Mouse (Mus musculus) lung, embryonic 14.5 days (tissue): ENCODE data around the gene Slc35f3. TPM values are rescaled to one million over a fixed set of nuclear protein-coding genes. Genes with fewer than 3 reads are reported as not detected.

Experiments used
- ATAC-seq: fragments of 200-750 bp; cut with Nextera tagmentation; 2 replicates; pipeline ENCODE4 v1.8.0; 2017; ENCODE audit warnings: mild to moderate bottlenecking, moderate TSS enrichment, moderate library complexity; ENCODE audit not compliant: insufficient read depth
- DNase-seq: peaks from one replicate; pipeline ENCODE4 v3.0.0-alpha.2; 2015
- H3K27ac ChIP-seq: fragments of 300-500 bp; sonication (generic); 2 replicates; pipeline ENCODE4 v1.5.1; 2014; ENCODE audit warnings: low read depth, mild to moderate bottlenecking, moderate library complexity
- H3K27me3 ChIP-seq: fragments of 300-500 bp; sonication (generic); 2 replicates; pipeline ENCODE4 v1.6.1; 2014; ENCODE audit warnings: low read length, control low read depth; ENCODE audit not compliant: insufficient read depth
- H3K36me3 ChIP-seq: fragments of 300-500 bp; sonication (generic); 2 replicates; pipeline ENCODE4 v1.6.1; 2014; ENCODE audit warnings: control low read depth; ENCODE audit not compliant: insufficient read depth
- H3K4me1 ChIP-seq: fragments of 300-500 bp; sonication (generic); 2 replicates; pipeline ENCODE4 v1.6.1; 2014; ENCODE audit warnings: antibody characterized with exemption, control low read depth; ENCODE audit not compliant: insufficient read depth
- H3K4me2 ChIP-seq: fragments of 300-500 bp; sonication (generic); 2 replicates; pipeline ENCODE4 v1.6.1; 2014; ENCODE audit warnings: mild to moderate bottlenecking
- H3K4me3 ChIP-seq: fragments of 300-500 bp; sonication (generic); 2 replicates; pipeline ENCODE4 v1.5.1; 2014; ENCODE audit warnings: low read depth, low read length
- H3K9ac ChIP-seq: fragments of 300-500 bp; sonication (generic); 2 replicates; pipeline ENCODE4 v1.6.1; 2014
- H3K9me3 ChIP-seq: fragments of 300-500 bp; sonication (generic); 2 replicates; pipeline ENCODE4 v1.6.1; 2016; ENCODE audit warnings: low read depth, low read length, control low read depth
- CTCF ChIP-seq: IDR thresholded peaks from 2 replicates; pipeline ENCODE4 v1.5.1; 2016; ENCODE audit warnings: antibody characterized with exemption, low read depth
- WGBS: fragments of 180-500 bp; shearing (Covaris S2); extraction: QIAGEN DNeasy Blood & Tissue Kit; methylation state at CpG from one replicate; pipeline ENCODE4 v1.1.7; 2014; 5-methylcytosine and 5-hydroxymethylcytosine counted together
- polyA plus RNA-seq: library from polyadenylated mRNA; unstranded; fragments of >200 nt; fragmentation: Nextera tagmentation; extraction: Ambion mirVana; gene quantifications from 2 replicates; pipeline ENCODE4 v1.2.1, GENCODE M21; 2014

Slc35f3 gene
- polyA plus RNA-seq, 1 experiment from 2014 or later = 0.53 TPM

GRCm38 (mm10) chr8:126405030-126405429 lies 106.7 kb downstream of the Slc35f3 start:
- TF ChIP-seq CTCF = no peak
- H3K36me3 ChIP-seq = no peaks in the 10 kb centered on the region
- H3K9ac ChIP-seq = no peak overlapping the region
- H3K4me2 ChIP-seq = no peak overlapping the region
- no peaks in the 10 kb centered on the region for H3K27me3 ChIP-seq
- 63% methylated on average over 4 of the region's 4 CpGs for WGBS
- no peaks in the 10 kb centered on the region for H3K4me1 ChIP-seq
- DNase-seq = no peak
- no peak for ATAC-seq
- H3K4me3 ChIP-seq = no peak overlapping the region
- no peak overlapping the region for H3K27ac ChIP-seq
- H3K9me3 ChIP-seq = no peaks in the 10 kb centered on the region

- H3K27me3 ChIP-seq = no peaks in the 10 kb centered on the region
- no peak overlapping the region for H3K4me3 ChIP-seq
- H3K4me2 ChIP-seq = no peak overlapping the region
- peaks cover 9% of the 10 kb centered on the region; the same call in 1 of the 2 replicates for H3K36me3 ChIP-seq
- no peaks in the 10 kb centered on the region for H3K9me3 ChIP-seq
- no peak for TF ChIP-seq CTCF
- no peak overlapping the region for H3K9ac ChIP-seq
- WGBS = 76% methylated on average over 3 of the region's 3 CpGs
- DNase-seq (no peak), ATAC-seq (no peak)
- no peaks in the 10 kb centered on the region for H3K4me1 ChIP-seq
- H3K27ac ChIP-seq = no peak overlapping the region
Measured at GRCm38 (mm10) chr8:126420834-126421233, 122.5 kb downstream of the Slc35f3 start.

GRCm38 (mm10) chr8:126422174-126422919 lies 124.0 kb downstream of the Slc35f3 start, which contains the start of gene Coa6:
TSS of gene Coa6 (plus strand) at chr8:126422515.
- 0 out of 2 replicates have a peak, but pooled peaks have one; percentile 1 for TF ChIP-seq CTCF
- Histone ChIP-seq H3K9ac (peak within 1 kb of the TSS; percentile 91), H3K4me3 (peak within 1 kb of the TSS; percentile 89), H3K27me3 (no peaks in the 10 kb centered on the region), H3K27ac (peak within 1 kb of the TSS; percentile 75; the same call in 1 of the 2 replicates), H3K4me1 (no peaks in the 10 kb centered on the region), H3K36me3 (peaks cover 24% of the 10 kb centered on the region), H3K9me3 (no peaks in the 10 kb centered on the region), H3K4me2 (peak within 1 kb of the TSS; percentile 88)
- ATAC-seq = peak; percentile 99
- DNase-seq = peak; percentile 100
- under 1% methylated on average over 61 of the region's 61 CpGs for WGBS

GRCm38 (mm10) chr8:126422920-126423300 lies 124.6 kb downstream of the Slc35f3 start:
- peak overlapping the region; percentile 75; the same call in 1 of the 2 replicates for H3K27ac ChIP-seq
- H3K4me3 ChIP-seq = peak overlapping the region; percentile 89
- H3K4me2 ChIP-seq = peak overlapping the region; percentile 88
- no peaks in the 10 kb centered on the region for H3K9me3 ChIP-seq
- no peak for TF ChIP-seq CTCF
- peak overlapping the region; percentile 91 for H3K9ac ChIP-seq
- WGBS = 7% methylated on average over 9 of the region's 9 CpGs
- ATAC-seq (peak; percentile 68), DNase-seq (peak; percentile 30)
- no peaks in the 10 kb centered on the region for H3K4me1 ChIP-seq
- H3K36me3 ChIP-seq = peaks cover 30% of the 10 kb centered on the region
- no peaks in the 10 kb centered on the region for H3K27me3 ChIP-seq

- ATAC-seq (no peak), DNase-seq (no peak)
- Histone ChIP-seq H3K27me3 (no peaks in the 10 kb centered on the region), H3K4me3 (no peak overlapping the region), H3K4me2 (no peak overlapping the region), H3K4me1 (no peaks in the 10 kb centered on the region), H3K9me3 (no peaks in the 10 kb centered on the region), H3K36me3 (peaks cover 42% of the 10 kb centered on the region), H3K9ac (no peak overlapping the region), H3K27ac (no peak overlapping the region)
- 86% methylated on average over 4 of the region's 4 CpGs for WGBS
- TF ChIP-seq CTCF = no peak
Measured at GRCm38 (mm10) chr8:126424163-126424562, 125.8 kb downstream of the Slc35f3 start.

- 80% methylated on average over 1 of the region's 1 CpGs for WGBS
Measured at GRCm38 (mm10) chr8:126424946-126425345, 126.6 kb downstream of the Slc35f3 start.

GRCm38 (mm10) chr8:126429635-126430034 lies 131.3 kb downstream of the Slc35f3 start:
- H3K9ac ChIP-seq = no peak overlapping the region
- no peak overlapping the region for H3K4me3 ChIP-seq
- H3K36me3 ChIP-seq = peaks cover 69% of the 10 kb centered on the region
- WGBS = 92% methylated on average over 5 of the region's 5 CpGs
- TF ChIP-seq CTCF = no peak
- no peak overlapping the region for H3K27ac ChIP-seq
- H3K27me3 ChIP-seq = no peaks in the 10 kb centered on the region
- H3K9me3 ChIP-seq = no peaks in the 10 kb centered on the region
- no peak overlapping the region for H3K4me2 ChIP-seq
- no peak for ATAC-seq
- DNase-seq = no peak
- H3K4me1 ChIP-seq = no peaks in the 10 kb centered on the region

More at GRCm38 (mm10) chr8:126424946-126425345, 126.6 kb downstream of the Slc35f3 start:
- Histone ChIP-seq H3K27me3 (no peaks in the 10 kb centered on the region), H3K4me3 (no peak overlapping the region), H3K4me1 (no peaks in the 10 kb centered on the region), H3K36me3 (peaks cover 48% of the 10 kb centered on the region), H3K9ac (no peak overlapping the region), H3K27ac (no peak overlapping the region), H3K4me2 (no peak overlapping the region), H3K9me3 (no peaks in the 10 kb centered on the region)
- DNase-seq (no peak), ATAC-seq (no peak)
- no peak for TF ChIP-seq CTCF
